Mouse (Mus musculus): Measurements from ENCODE around the gene Wdr70. TPM values are rescaled to one million over a fixed set of nuclear protein-coding genes. Genes with fewer than 3 reads are reported as not detected.
A peak's percentile ranks its signal among the peaks of the same experiment; 100 is the strongest.

Gene Wdr70
- polyA plus RNA-seq, 1 experiment from 2014 or later = 21.7 TPM

GRCm38 (mm10) chr15:8038457-8038856 lies 60.6 kb downstream of the Wdr70 start:
- Histone ChIP-seq H3K4me1 (replicated peaks; ENCODE audit: control insufficient read depth, insufficient read depth, low read length) (no peaks in the 10 kb centered on the region), H3K4me3 (ENCODE audit: low read depth, low read length) (no peak overlapping the region), H3K9me3 (ENCODE audit: control insufficient read depth) (no peaks in the 10 kb centered on the region), H3K4me2 (replicated peaks; ENCODE audit: low read depth) (no peak overlapping the region), H3K27ac (ENCODE audit: low read depth, low read length) (no peak overlapping the region), H3K27me3 (replicated peaks; ENCODE audit: control insufficient read depth, insufficient read depth, low read length) (no peaks in the 10 kb centered on the region), H3K9ac (ENCODE audit: low read depth, low read length) (no peak overlapping the region), H3K36me3 (ENCODE audit: control insufficient read depth, insufficient read depth) (peaks cover 6% of the 10 kb centered on the region; the same call in 1 of the 2 replicates)
- no peak for ATAC-seq
- 92% methylated on average over 5 of the region's 5 CpGs for WGBS
- TF ChIP-seq CTCF (IDR thresholded peaks at IDR 0.05; ENCODE audit: low read depth) = peak; percentile 50

- Histone ChIP-seq H3K27me3 (replicated peaks; ENCODE audit: control insufficient read depth, insufficient read depth, low read length) (no peaks in the 10 kb centered on the region), H3K36me3 (ENCODE audit: control insufficient read depth, insufficient read depth) (peaks cover 9% of the 10 kb centered on the region; the same call in 1 of the 2 replicates), H3K4me1 (replicated peaks; ENCODE audit: control insufficient read depth, insufficient read depth, low read length) (no peaks in the 10 kb centered on the region), H3K4me3 (ENCODE audit: low read depth, low read length) (no peak overlapping the region), H3K4me2 (replicated peaks; ENCODE audit: low read depth) (no peak overlapping the region), H3K9me3 (ENCODE audit: control insufficient read depth) (no peaks in the 10 kb centered on the region), H3K27ac (ENCODE audit: low read depth, low read length) (no peak overlapping the region), H3K9ac (ENCODE audit: low read depth, low read length) (no peak overlapping the region)
- ATAC-seq = no peak
- 68% methylated on average over 3 of the region's 3 CpGs for WGBS
- no peak for TF ChIP-seq CTCF (IDR thresholded peaks at IDR 0.05; ENCODE audit: low read depth)
Measured at GRCm38 (mm10) chr15:8037825-8038224, 61.2 kb downstream of the Wdr70 start.

GRCm38 (mm10) chr15:8031211-8031610 lies 67.8 kb downstream of the Wdr70 start:
- Histone ChIP-seq H3K4me1 (replicated peaks; ENCODE audit: control insufficient read depth, insufficient read depth, low read length) (no peaks in the 10 kb centered on the region), H3K27me3 (replicated peaks; ENCODE audit: control insufficient read depth, insufficient read depth, low read length) (no peaks in the 10 kb centered on the region), H3K36me3 (ENCODE audit: control insufficient read depth, insufficient read depth) (peaks cover 6% of the 10 kb centered on the region; the same call in 1 of the 2 replicates), H3K9ac (ENCODE audit: low read depth, low read length) (no peak overlapping the region), H3K4me2 (replicated peaks; ENCODE audit: low read depth) (no peak overlapping the region), H3K4me3 (ENCODE audit: low read depth, low read length) (no peak overlapping the region), H3K27ac (ENCODE audit: low read depth, low read length) (no peak overlapping the region), H3K9me3 (ENCODE audit: control insufficient read depth) (no peaks in the 10 kb centered on the region)
- no peak for ATAC-seq
- TF ChIP-seq CTCF (IDR thresholded peaks at IDR 0.05; ENCODE audit: low read depth) = no peak
- 84% methylated on average over 7 of the region's 7 CpGs for WGBS

GRCm38 (mm10) chr15:8030643-8031042 lies 68.4 kb downstream of the Wdr70 start:
- H3K9me3 ChIP-seq (ENCODE audit: control insufficient read depth) = no peaks in the 10 kb centered on the region
- no peak overlapping the region for H3K4me3 ChIP-seq (ENCODE audit: low read depth, low read length)
- no peaks in the 10 kb centered on the region for H3K4me1 ChIP-seq (replicated peaks; ENCODE audit: control insufficient read depth, insufficient read depth, low read length)
- H3K9ac ChIP-seq (ENCODE audit: low read depth, low read length) = no peak overlapping the region
- peaks cover 6% of the 10 kb centered on the region; the same call in 1 of the 2 replicates for H3K36me3 ChIP-seq (ENCODE audit: control insufficient read depth, insufficient read depth)
- ATAC-seq = no peak
- H3K4me2 ChIP-seq (replicated peaks; ENCODE audit: low read depth) = no peak overlapping the region
- H3K27ac ChIP-seq (ENCODE audit: low read depth, low read length) = no peak overlapping the region
- no peak for TF ChIP-seq CTCF (IDR thresholded peaks at IDR 0.05; ENCODE audit: low read depth)
- WGBS = 86% methylated on average over 3 of the region's 3 CpGs
- no peaks in the 10 kb centered on the region for H3K27me3 ChIP-seq (replicated peaks; ENCODE audit: control insufficient read depth, insufficient read depth, low read length)

- no peak overlapping the region for H3K27ac ChIP-seq (ENCODE audit: low read depth, low read length)
- WGBS = 96% methylated on average over 2 of the region's 2 CpGs
- H3K4me1 ChIP-seq (replicated peaks; ENCODE audit: control insufficient read depth, insufficient read depth, low read length) = no peaks in the 10 kb centered on the region
- no peaks in the 10 kb centered on the region for H3K9me3 ChIP-seq (ENCODE audit: control insufficient read depth)
- H3K27me3 ChIP-seq (replicated peaks; ENCODE audit: control insufficient read depth, insufficient read depth, low read length) = no peaks in the 10 kb centered on the region
- H3K4me3 ChIP-seq (ENCODE audit: low read depth, low read length) = no peak overlapping the region
- H3K36me3 ChIP-seq (ENCODE audit: control insufficient read depth, insufficient read depth) = no peaks in the 10 kb centered on the region; the same call in 1 of the 2 replicates
- no peak overlapping the region for H3K4me2 ChIP-seq (replicated peaks; ENCODE audit: low read depth)
- TF ChIP-seq CTCF (IDR thresholded peaks at IDR 0.05; ENCODE audit: low read depth) = peak; percentile 29; the same call in 1 of the 2 replicates
- ATAC-seq = no peak
- no peak overlapping the region for H3K9ac ChIP-seq (ENCODE audit: low read depth, low read length)
Measured at GRCm38 (mm10) chr15:8027503-8027902, 71.5 kb downstream of the Wdr70 start.

GRCm38 (mm10) chr15:8011418-8011817 lies 87.6 kb downstream of the Wdr70 start:
- Histone ChIP-seq H3K27ac (ENCODE audit: low read depth, low read length) (no peak overlapping the region), H3K9me3 (ENCODE audit: control insufficient read depth) (no peaks in the 10 kb centered on the region), H3K4me1 (replicated peaks; ENCODE audit: control insufficient read depth, insufficient read depth, low read length) (no peaks in the 10 kb centered on the region), H3K36me3 (ENCODE audit: control insufficient read depth, insufficient read depth) (no peaks in the 10 kb centered on the region), H3K4me2 (replicated peaks; ENCODE audit: low read depth) (no peak overlapping the region), H3K27me3 (replicated peaks; ENCODE audit: control insufficient read depth, insufficient read depth, low read length) (no peaks in the 10 kb centered on the region), H3K9ac (ENCODE audit: low read depth, low read length) (no peak overlapping the region), H3K4me3 (ENCODE audit: low read depth, low read length) (no peak overlapping the region)
- 89% methylated on average over 7 of the region's 7 CpGs for WGBS
- no peak for ATAC-seq
- TF ChIP-seq CTCF (IDR thresholded peaks at IDR 0.05; ENCODE audit: low read depth) = no peak

- no peak overlapping the region for H3K9ac ChIP-seq (ENCODE audit: low read depth, low read length)
- no peaks in the 10 kb centered on the region for H3K27me3 ChIP-seq (replicated peaks; ENCODE audit: control insufficient read depth, insufficient read depth, low read length)
- no peak for TF ChIP-seq CTCF (IDR thresholded peaks at IDR 0.05; ENCODE audit: low read depth)
- no peaks in the 10 kb centered on the region for H3K9me3 ChIP-seq (ENCODE audit: control insufficient read depth)
- H3K4me2 ChIP-seq (replicated peaks; ENCODE audit: low read depth) = no peak overlapping the region
- ATAC-seq = no peak
- H3K27ac ChIP-seq (ENCODE audit: low read depth, low read length) = no peak overlapping the region
- H3K4me1 ChIP-seq (replicated peaks; ENCODE audit: control insufficient read depth, insufficient read depth, low read length) = no peaks in the 10 kb centered on the region
- no peak overlapping the region for H3K4me3 ChIP-seq (ENCODE audit: low read depth, low read length)
- 46% methylated on average over 8 of the region's 8 CpGs for WGBS
- no peaks in the 10 kb centered on the region for H3K36me3 ChIP-seq (ENCODE audit: control insufficient read depth, insufficient read depth)
Measured at GRCm38 (mm10) chr15:8007413-8007812, 91.6 kb downstream of the Wdr70 start.

Data from intestine, postnatal 0 days (tissue).